Mouse (Mus musculus): Measurements from ENCODE around the gene Ggct. TPM values are rescaled to one million over a fixed set of nuclear protein-coding genes. Genes with fewer than 3 reads are reported as not detected.

The Ggct gene
- polyA plus RNA-seq (2017; shearing (Covaris generic)) = 10 to 100 TPM; 26.2 to 38.5 TPM

DNA sequence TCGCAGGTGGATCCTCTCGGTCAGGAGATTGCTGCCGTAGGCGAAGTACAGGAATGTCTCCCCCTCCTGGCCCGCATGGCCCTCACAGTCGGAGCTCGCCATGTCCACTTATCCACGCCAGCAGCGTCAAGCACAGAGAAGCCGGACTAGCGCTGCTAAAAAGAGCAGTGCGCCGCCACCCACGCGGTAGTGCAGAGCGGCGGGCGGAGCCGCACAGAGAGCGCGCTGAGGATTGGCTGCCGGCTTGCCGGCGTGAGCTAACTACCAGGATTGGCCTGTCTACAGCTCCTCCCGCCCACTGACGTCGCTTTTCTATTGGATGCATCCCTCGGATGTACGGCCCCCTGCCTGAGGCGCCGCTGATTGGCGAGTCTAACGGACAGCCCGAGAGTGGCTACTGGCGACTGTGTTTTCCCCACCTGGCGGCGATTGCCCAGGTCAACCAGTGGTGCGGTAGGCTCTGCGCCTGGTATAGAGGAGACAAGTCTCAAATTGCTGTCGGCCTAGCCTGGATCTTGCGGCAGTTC is at the start of gene Ggct:
Gene Ggct, minus strand, starts transcription at position 217 of the 527 bp plus-strand sequence.

DNA sequence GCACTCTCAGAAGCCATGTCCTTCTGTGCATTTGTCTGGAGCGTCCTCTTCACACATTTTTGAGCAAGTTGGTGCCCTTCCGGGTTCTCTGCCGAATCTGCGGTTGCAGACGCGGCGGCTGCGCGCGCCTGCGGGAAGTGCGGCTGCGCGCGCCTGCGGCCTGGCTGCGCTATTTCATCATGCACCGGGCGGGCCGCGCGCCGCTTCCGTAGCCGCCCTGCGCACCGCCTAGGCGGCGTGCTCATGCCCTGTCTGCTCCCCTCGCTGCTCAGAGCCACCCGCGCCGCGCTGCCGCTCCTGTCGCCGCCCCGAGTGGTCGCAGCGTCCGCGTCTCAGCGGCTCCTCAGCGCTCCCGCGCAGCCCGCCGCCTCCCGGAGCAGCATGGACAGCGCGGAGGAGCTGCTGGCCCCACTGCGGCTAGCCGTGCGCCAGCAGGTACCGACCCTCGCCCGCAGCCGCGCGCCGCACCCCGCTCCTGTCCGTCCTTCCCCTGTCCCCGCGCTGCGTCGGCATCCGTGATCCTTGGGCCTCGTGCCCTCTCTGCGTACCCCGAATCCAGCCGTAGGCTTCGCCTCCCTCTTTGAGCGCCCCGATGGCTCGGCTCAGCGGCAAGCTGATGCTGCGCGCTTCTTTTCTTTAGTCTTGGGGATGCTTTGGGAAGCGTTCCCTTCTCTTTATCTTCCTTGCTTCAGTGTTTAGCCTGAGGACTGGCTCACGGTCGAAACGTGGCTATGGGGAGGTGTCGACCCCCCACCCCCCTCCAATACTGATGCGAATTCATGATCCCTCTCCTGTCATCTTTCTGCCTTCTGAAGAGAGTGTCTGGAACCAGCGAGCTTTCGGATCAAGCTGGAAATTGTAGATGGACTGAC is 45.3 kb upstream of the Ggct start, which contains the start of gene Gars:
Gene Gars, plus strand, starts transcription at position 209 of the 872 bp plus-strand sequence.

DNA sequence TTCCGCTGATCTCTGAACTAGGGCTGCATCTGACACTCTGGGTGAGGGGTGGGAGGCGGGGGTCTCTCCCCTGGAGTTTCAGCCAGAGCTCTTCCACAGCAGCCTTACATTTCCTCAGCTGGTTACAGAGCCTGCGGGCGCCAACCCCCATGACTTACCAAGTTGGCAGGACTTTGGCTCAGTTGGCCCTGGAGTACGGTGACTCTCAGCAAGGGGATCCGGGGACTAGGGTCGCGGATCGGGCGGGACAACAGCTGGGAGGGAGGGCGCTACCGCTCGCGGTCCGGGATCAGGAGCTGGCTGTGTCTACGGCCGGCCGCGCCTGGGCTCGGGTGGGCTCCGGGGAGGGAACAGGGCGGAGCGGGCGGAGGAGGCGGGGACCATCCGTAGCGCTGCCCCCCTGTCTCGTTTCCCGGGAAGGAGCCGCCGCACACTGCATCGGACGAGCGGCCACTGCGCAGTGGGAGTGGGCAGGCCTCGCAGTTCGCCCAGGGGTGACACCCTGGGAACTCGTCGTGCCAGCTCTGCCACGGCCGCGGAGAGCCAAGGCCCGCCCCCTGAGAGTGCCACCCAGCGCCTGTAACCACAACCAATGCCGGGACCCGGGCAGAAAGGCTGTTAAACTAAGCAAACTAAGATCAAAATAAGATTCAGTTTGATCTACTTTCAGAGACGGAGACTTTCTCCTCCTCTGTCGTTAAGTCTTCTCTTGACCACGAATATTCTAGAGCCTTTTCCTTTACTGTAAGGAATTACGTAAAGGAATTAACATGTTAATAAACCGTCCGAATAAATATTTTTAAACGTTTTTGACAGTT is 20.4 kb downstream of the Ggct start, which contains the start of gene Nod1:
Gene Nod1, minus strand, starts transcription at position 502 of the 818 bp plus-strand sequence.

Other genes starting within 250 kb of the Ggct start
- gene Znrf2, start 176.0 kb downstream of the Ggct start, polyA plus RNA-seq (2017; shearing (Covaris generic)) = 100 to 1,000 TPM; 118 to 159 TPM
- 10 to 100 TPM; 32.7 to 38.3 TPM for gene Nod1, start 20.3 kb downstream of the Ggct start, polyA plus RNA-seq (2017; shearing (Covaris generic))
- gene Gars, start 45.1 kb upstream of the Ggct start, polyA plus RNA-seq (2017; shearing (Covaris generic)) = 100 to 1,000 TPM in 1 of 2 experiments, 10 to 100 TPM in 1; 83.1 to 107 TPM
- gene Crhr2, start 140.1 kb upstream of the Ggct start, polyA plus RNA-seq (2017; shearing (Covaris generic)) = under 1 TPM; 0.07 to 0.64 TPM
- not detected for gene Inmt, start 182.1 kb upstream of the Ggct start, polyA plus RNA-seq (2017; shearing (Covaris generic))
- under 1 TPM in 1 of 2 experiments, not detected in 1; 0.10 TPM for gene Mindy4, start 210.4 kb upstream of the Ggct start, polyA plus RNA-seq (2017; shearing (Covaris generic))